Mouse (Mus musculus) heart, postnatal 0 days (tissue): Measurements from ENCODE around the gene Rnf215. TPM values are rescaled to one million over a fixed set of nuclear protein-coding genes. Genes with fewer than 3 reads are reported as not detected.
A peak's percentile ranks its signal among the peaks of the same experiment; 100 is the strongest.
"Not testable (repeated sequence)": the region's sequence is repeated elsewhere in the genome, so short reads cannot be mapped to it uniquely, and the experiment has no call there.

Source experiments
- ATAC-seq: fragments of 200-750 bp; cut with Nextera tagmentation; 2 replicates; pipeline ENCODE4 v1.8.0; 2017; ENCODE audit warnings: low read depth, moderate number of reproducible peaks, moderate library complexity; ENCODE audit not compliant: insufficient read depth
- DNase-seq: peaks from one replicate; pipeline ENCODE4 v3.0.0-alpha.2; 2016; ENCODE audit warnings: low spot score
- H3K27ac ChIP-seq: fragments of 300-500 bp; sonication (generic); 2 replicates; pipeline ENCODE4 v1.5.1; 2014; ENCODE audit warnings: low read depth, mild to moderate bottlenecking
- H3K27me3 ChIP-seq: fragments of 300-500 bp; sonication (generic); 2 replicates; pipeline ENCODE4 v1.6.1; 2014; ENCODE audit warnings: low read length, mixed read lengths; ENCODE audit not compliant: control insufficient read depth, insufficient read depth
- H3K36me3 ChIP-seq: fragments of 300-500 bp; sonication (generic); replicated peaks from 2 replicates; pipeline ENCODE4 v1.6.1; 2014; ENCODE audit warnings: low read length, mixed read lengths; ENCODE audit not compliant: control insufficient read depth, insufficient read depth
- H3K4me1 ChIP-seq: fragments of 300-500 bp; sonication (generic); 2 replicates; pipeline ENCODE4 v1.6.1; 2014; ENCODE audit warnings: antibody characterized with exemption; ENCODE audit not compliant: control insufficient read depth, insufficient read depth
- H3K4me2 ChIP-seq: fragments of 300-500 bp; sonication (generic); 2 replicates; pipeline ENCODE4 v1.6.1; 2014; ENCODE audit warnings: low read depth, mild to moderate bottlenecking, low read length, moderate library complexity
- H3K4me3 ChIP-seq: fragments of 300-500 bp; sonication (generic); 2 replicates; pipeline ENCODE4 v1.5.1; 2014; ENCODE audit warnings: low read depth, low read length
- H3K9ac ChIP-seq: fragments of 300-500 bp; sonication (generic); replicated peaks from 2 replicates; pipeline ENCODE4 v1.6.1; 2014; ENCODE audit warnings: low read depth, low read length, mixed read lengths
- H3K9me3 ChIP-seq: fragments of 300-500 bp; sonication (generic); replicated peaks from 2 replicates; pipeline ENCODE4 v1.6.1; 2016; ENCODE audit warnings: low read length; ENCODE audit not compliant: control insufficient read depth
- CTCF ChIP-seq: IDR thresholded peaks from 2 replicates; pipeline ENCODE4 v1.5.1; 2016; ENCODE audit warnings: antibody characterized with exemption, control low read depth, low read depth
- EP300 ChIP-seq: IDR thresholded peaks from 2 replicates; pipeline ENCODE4 v1.6.1; 2016; ENCODE audit warnings: antibody characterized with exemption, low read depth
- WGBS: fragments of 180-500 bp; shearing (Covaris S2); extraction: QIAGEN DNeasy Blood & Tissue Kit; methylation state at CpG from one replicate; pipeline ENCODE4 v1.1.7; 2014; 5-methylcytosine and 5-hydroxymethylcytosine counted together
- polyA plus RNA-seq: library from polyadenylated mRNA; unstranded; fragments of >200 nt; fragmentation: Nextera tagmentation; extraction: Ambion mirVana; gene quantifications from 2 replicates; pipeline ENCODE4 v1.2.1, GENCODE M21; 2015
- total RNA-seq: library from RNA; depleted of rRNA; stranded (reverse); fragments of >200 nt; gene quantifications from 2 replicates; pipeline ENCODE4 v1.2.3, GENCODE M21; 2014; ENCODE audit warnings: low replicate concordance

The Rnf215 gene
- total and polyA plus RNA-seq, 2 experiments from 2014 or later = 17.4 to 36.1 TPM

DNA sequence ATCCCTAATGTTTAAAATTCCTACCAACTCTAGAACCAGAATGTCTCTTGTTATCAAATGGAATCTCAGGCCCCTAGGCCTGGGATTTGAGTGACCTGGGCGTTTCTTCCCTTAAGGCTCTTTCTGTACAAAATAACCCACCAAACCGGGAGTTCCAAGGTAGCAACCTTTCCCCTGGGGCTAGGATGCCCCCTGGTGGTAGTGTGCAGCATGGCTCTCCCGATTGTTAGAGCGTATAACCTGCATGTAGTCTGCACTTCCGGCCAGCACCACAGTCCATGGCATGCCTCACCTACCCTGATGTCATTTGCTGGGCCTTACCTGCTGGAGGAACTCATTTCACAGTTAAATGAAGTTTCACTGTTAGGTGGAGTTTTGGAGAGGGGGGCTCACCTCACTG, 11.1 kb upstream of the Rnf215 start:
- 57% methylated on average over 5 of the region's 5 CpGs for WGBS
- Histone ChIP-seq H3K9ac (no peak overlapping the region), H3K36me3 (no peaks in the 10 kb centered on the region), H3K27ac (no peak overlapping the region), H3K9me3 (peaks cover 9% of the 10 kb centered on the region), H3K4me1 (peaks cover 5% of the 10 kb centered on the region; the same call in 1 of the 2 replicates), H3K4me3 (no peak overlapping the region), H3K4me2 (no peak overlapping the region), H3K27me3 (no peaks in the 10 kb centered on the region)
- TF ChIP-seq EP300 = no peak
- peak; percentile 60 for TF ChIP-seq CTCF
- ATAC-seq (no peak), DNase-seq (no peak)

- H3K27ac ChIP-seq = no peak overlapping the region
- H3K4me3 ChIP-seq = no peak overlapping the region
- H3K36me3 ChIP-seq = no peaks in the 10 kb centered on the region
- H3K9me3 ChIP-seq = peaks cover 9% of the 10 kb centered on the region
- ATAC-seq (no peak), DNase-seq (no peak)
- no peaks in the 10 kb centered on the region for H3K27me3 ChIP-seq
- TF ChIP-seq CTCF = no peak
- no peak for TF ChIP-seq EP300
- H3K4me1 ChIP-seq = no peaks in the 10 kb centered on the region
- no peak overlapping the region for H3K4me2 ChIP-seq
- H3K9ac ChIP-seq = no peak overlapping the region
- 87% methylated on average over 1 of the region's 1 CpGs for WGBS
Observed at GRCm38 (mm10) chr11:4127059-4127458, 7.9 kb upstream of the Rnf215 start.

DNA sequence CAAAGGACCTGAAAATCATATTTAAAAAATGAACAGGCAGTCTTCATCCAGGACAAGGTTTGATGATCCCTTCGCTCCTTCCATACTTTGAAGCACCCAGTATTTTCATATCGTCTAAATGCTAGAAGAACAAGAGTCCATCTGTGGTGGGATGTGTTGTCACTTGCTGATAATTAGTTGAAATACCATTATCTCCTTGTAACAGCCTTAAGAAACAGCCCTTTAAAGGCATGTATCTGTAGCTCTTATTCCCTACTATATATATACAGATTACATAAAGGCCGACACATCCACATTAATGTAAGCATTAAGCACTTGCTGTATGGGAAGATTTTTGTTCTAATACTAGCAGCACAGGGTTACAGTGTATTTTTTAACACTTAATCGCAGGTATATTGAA, 6.5 kb upstream of the Rnf215 start:
- not testable (repeated sequence) for H3K9me3 ChIP-seq, H3K27ac ChIP-seq, ATAC-seq, H3K4me1 ChIP-seq, H3K4me2 ChIP-seq, H3K4me3 ChIP-seq, H3K27me3 ChIP-seq, H3K36me3 ChIP-seq, DNase-seq, H3K9ac ChIP-seq
- 83% methylated on average over 4 of the region's 4 CpGs for WGBS

GRCm38 (mm10) chr11:4133450-4133849, 1.6 kb upstream of the Rnf215 start:
- Histone ChIP-seq H3K27ac (no peak overlapping the region), H3K9me3 (0 out of 2 replicates have a peak, but pooled peaks cover 4% of the 10 kb centered on the region), H3K36me3 (peaks cover 9% of the 10 kb centered on the region; the same call in 1 of the 2 replicates), H3K4me3 (no peak overlapping the region), H3K4me2 (no peak overlapping the region), H3K27me3 (no peaks in the 10 kb centered on the region), H3K4me1 (0 out of 2 replicates have a peak, but pooled peaks cover 6% of the 10 kb centered on the region), H3K9ac (no peak overlapping the region)
- WGBS = 44% methylated on average over 3 of the region's 3 CpGs
- TF ChIP-seq CTCF = peak; percentile 49
- no peak for TF ChIP-seq EP300
- DNase-seq = no peak
- no peak for ATAC-seq

GRCm38 (mm10) chr11:4134400-4134799, 602 bp upstream of the Rnf215 start:
- no peak overlapping the region for H3K9ac ChIP-seq
- ATAC-seq = no peak
- no peak overlapping the region for H3K27ac ChIP-seq
- DNase-seq = no peak
- H3K4me3 ChIP-seq = no peak overlapping the region
- WGBS = 53% methylated on average over 6 of the region's 6 CpGs
- 0 out of 2 replicates have a peak, but pooled peaks cover 4% of the 10 kb centered on the region for H3K9me3 ChIP-seq
- no peak for TF ChIP-seq EP300
- no peak for TF ChIP-seq CTCF
- peaks cover 15% of the 10 kb centered on the region for H3K36me3 ChIP-seq
- H3K4me1 ChIP-seq = 0 out of 2 replicates have a peak, but pooled peaks cover 6% of the 10 kb centered on the region
- no peak overlapping the region for H3K4me2 ChIP-seq
- H3K27me3 ChIP-seq = no peaks in the 10 kb centered on the region

- 0 out of 2 replicates have a peak, but pooled peaks cover 6% of the 10 kb centered on the region for H3K4me1 ChIP-seq
- no peak overlapping the region for H3K4me3 ChIP-seq
- peaks cover 60% of the 10 kb centered on the region for H3K36me3 ChIP-seq
- TF ChIP-seq CTCF (no peak), EP300 (no peak)
- DNase-seq (no peak), ATAC-seq (no peak)
- 80% methylated on average over 2 of the region's 2 CpGs for WGBS
- no peaks in the 10 kb centered on the region for H3K27me3 ChIP-seq
- H3K9me3 ChIP-seq = no peaks in the 10 kb centered on the region
- H3K27ac ChIP-seq = no peak overlapping the region
- H3K4me2 ChIP-seq = no peak overlapping the region
- no peak overlapping the region for H3K9ac ChIP-seq
Observed at GRCm38 (mm10) chr11:4138964-4139363, 4.0 kb downstream of the Rnf215 start.
